Mouse (Mus musculus) hindlimb bud, embryonic 11.5 days (tissue): ENCODE measurements at regions not wholly inside any gene's neighbourhood (a gene's known extent, or its start where the extent isn't known, plus 50 kb on each side); places are given as distances from the start of the nearest gene placed in this dataset.
"Not testable (repeated sequence)": the region's sequence is repeated elsewhere in the genome, so short reads cannot be mapped to it uniquely, and the experiment has no call there.

ENCODE experiments used
- DNase-seq: peaks from one replicate; pipeline ENCODE4 v3.0.0-alpha.2; 2012; ENCODE audit warnings: low read depth, low spot score; ENCODE audit errors: extremely low spot score

- DNase-seq, result peak; percentile 52
These were observed 52.0 kb upstream of the Ak4 start for GRCm38 (mm10) chr4:101366905-101367679.

GRCm38 (mm10) chr4:101365299-101365698, 53.8 kb upstream of the Ak4 start:
- DNase-seq, result no peak

- DNase-seq, result no peak
These were observed 54.4 kb upstream of the Ak4 start for GRCm38 (mm10) chr4:101364716-101365115.

- DNase-seq, result not testable (repeated sequence)
These were observed 55.8 kb upstream of the Ak4 start for GRCm38 (mm10) chr4:101363231-101363630.

- no peak for DNase-seq
These were observed 57.3 kb upstream of the Ak4 start for GRCm38 (mm10) chr4:101361779-101362178.

- DNase-seq, result no peak
These were observed 58.8 kb upstream of the Ak4 start for GRCm38 (mm10) chr4:101360296-101360695.

- no peak for DNase-seq
These were observed 60.0 kb upstream of the Ak4 start for GRCm38 (mm10) chr4:101359119-101359518.

GRCm38 (mm10) chr4:101358525-101358924, 60.6 kb upstream of the Ak4 start:
- no peak for DNase-seq

GRCm38 (mm10) chr4:101357923-101358322, 61.2 kb upstream of the Ak4 start:
- DNase-seq, result no peak

GRCm38 (mm10) chr4:101356954-101357891, 61.9 kb upstream of the Ak4 start:
- no peak for DNase-seq

GRCm38 (mm10) chr4:101356093-101356953, 62.8 kb upstream of the Ak4 start:
- DNase-seq, result peak; percentile 35

- DNase-seq, result no peak
These were observed 63.5 kb upstream of the Ak4 start for GRCm38 (mm10) chr4:101355431-101356092.

GRCm38 (mm10) chr4:101354951-101355350, 64.1 kb upstream of the Ak4 start:
- DNase-seq, result no peak

- no peak for DNase-seq
These were observed 64.8 kb upstream of the Ak4 start for GRCm38 (mm10) chr4:101354086-101354855.

- no peak for DNase-seq
These were observed 66.9 kb upstream of the Ak4 start for GRCm38 (mm10) chr4:101352178-101352577.

- no peak for DNase-seq
These were observed 67.4 kb upstream of the Ak4 start for GRCm38 (mm10) chr4:101351716-101352115.

- no peak for DNase-seq
These were observed 68.4 kb upstream of the Ak4 start for GRCm38 (mm10) chr4:101350656-101351055.

GRCm38 (mm10) chr4:101350222-101350621, 68.9 kb upstream of the Ak4 start:
- no peak for DNase-seq

GRCm38 (mm10) chr4:101349413-101349812, 69.7 kb upstream of the Ak4 start:
- peak; percentile 35 for DNase-seq

GRCm38 (mm10) chr4:101347309-101347708, 71.8 kb upstream of the Ak4 start:
- no peak for DNase-seq
